Mouse (Mus musculus) left cerebral cortex, adult 8-10 months (tissue): Measurements from ENCODE around the gene Mgat5b. TPM values are rescaled to one million over a fixed set of nuclear protein-coding genes. Genes with fewer than 3 reads are reported as not detected.
A peak's percentile ranks its signal among the peaks of the same experiment; 100 is the strongest.

Source experiments
- DNase-seq, 2 experiments: peaks; one replicate each; pipeline ENCODE4 v3.0.0; 2022; ENCODE audit warnings: low spot score in 2 of 2
- total RNA-seq, 4 experiments: library from RNA; stranded (reverse); gene quantifications; 2 replicates each; pipeline ENCODE4 v1.2.4; 2022

Gene Mgat5b
- total RNA-seq, 4 experiments from 2014 or later: 70.0 to 82.4 (median 74.9) TPM

DNA sequence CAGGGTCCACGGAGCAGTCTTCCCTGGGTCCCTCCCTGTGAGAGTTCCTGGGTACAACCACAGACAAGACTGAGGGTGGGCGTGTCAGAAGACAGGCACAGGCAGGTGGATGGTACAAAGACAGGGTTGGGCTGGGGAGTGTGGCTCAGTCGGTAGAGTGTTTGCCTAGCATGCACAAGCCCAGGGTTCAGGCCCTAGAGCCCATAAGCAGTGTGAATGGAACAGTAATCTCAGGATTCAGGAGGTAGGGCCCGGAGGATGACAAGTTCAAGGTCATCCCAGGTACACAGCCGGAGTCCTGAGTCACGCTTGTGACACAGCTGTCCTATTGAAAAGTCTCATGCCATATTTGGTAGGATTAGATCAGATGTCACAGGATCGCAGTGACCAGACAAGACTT is 55.7 kb downstream of the Mgat5b start:
- DNase-seq: no peak

- DNase-seq: no peak
These were observed 61.6 kb downstream of the Mgat5b start for GRCm38 (mm10) chr11:116980313-116980712.

DNA sequence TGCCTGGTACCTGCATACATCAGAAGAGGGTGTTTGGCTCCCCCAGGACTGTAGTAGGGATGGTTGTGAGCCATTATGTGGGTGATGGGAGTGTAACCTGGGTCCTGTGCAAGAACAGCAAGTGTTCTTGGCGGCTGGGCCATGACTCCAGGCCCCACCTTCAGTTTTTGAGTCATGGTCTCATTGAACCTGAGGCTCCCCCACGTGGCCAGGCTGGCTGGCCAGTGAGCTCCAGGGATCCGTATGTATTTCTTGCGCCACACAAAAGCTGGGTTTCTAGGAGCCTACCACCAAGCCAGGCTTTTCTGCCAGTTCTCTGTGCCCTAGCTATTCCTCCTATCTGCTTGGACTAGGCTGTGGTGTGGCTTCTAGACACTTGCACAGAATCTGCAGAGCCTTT is 63.9 kb downstream of the Mgat5b start:
- no peak for DNase-seq

- no peak for DNase-seq
These were observed 67.1 kb downstream of the Mgat5b start for GRCm38 (mm10) chr11:116985504-116986385.

DNA sequence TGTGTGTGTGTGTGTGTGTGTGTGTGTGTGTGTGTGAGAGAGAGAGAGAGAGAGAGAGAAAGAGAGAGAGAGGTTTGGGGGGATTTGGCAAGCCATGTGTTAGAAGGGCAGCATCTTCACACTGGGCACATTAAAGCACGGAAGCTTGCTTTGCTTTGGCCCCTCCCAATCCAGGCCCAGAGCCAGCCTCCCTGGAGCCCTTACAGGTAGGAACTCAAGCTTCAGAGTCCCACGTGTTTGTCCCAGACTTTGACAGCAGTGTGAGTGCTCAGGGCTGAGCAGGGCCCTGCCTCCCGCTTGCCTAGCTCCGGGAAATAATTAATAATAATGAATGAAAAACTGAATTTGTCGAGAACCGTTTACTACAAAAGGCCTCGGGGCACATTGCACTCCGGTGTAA is 69.5 kb downstream of the Mgat5b start:
- DNase-seq: no peak

DNA sequence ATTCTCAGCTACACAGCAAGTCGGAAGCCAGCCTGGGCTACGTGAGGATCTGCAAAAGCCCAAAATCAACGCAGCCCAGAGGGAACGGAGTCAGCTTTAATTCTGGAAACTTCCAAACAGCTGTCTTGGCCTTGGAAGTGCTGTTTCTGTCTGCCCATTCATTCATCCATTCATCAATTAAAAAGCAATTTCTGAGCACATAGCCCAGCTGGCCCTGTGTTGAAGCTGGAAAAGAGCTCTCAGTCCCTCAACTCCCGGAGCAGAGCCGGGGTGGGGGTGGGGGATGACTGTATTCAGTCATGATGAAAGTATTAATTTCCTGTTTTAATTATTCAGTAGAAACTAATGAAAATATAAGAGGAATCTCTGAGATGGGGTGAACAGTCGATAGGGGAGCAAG is 71.6 kb downstream of the Mgat5b start:
- DNase-seq: no peak

DNA sequence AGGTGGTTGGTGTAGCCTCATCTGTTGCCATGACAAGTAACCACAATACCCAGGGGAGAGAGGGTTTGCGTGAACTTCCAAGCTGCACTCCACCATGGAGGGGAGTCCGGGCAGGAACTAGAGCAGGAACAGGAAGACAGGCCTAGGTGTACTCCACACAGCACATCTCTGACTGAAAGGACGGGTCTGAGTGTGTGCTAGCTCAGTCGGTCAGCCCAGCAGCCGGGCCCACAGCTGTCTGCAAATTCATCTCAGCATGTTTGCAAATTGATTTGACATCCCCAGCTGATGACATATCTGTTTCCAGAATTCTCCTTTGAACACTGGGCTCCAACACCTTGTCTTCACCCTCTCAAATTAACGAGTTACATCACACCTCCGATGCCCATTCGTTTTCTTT is 72.7 kb downstream of the Mgat5b start:
- no peak for DNase-seq

- DNase-seq: no peak
These were observed 73.3 kb downstream of the Mgat5b start for GRCm38 (mm10) chr11:116991964-116992363.

DNA sequence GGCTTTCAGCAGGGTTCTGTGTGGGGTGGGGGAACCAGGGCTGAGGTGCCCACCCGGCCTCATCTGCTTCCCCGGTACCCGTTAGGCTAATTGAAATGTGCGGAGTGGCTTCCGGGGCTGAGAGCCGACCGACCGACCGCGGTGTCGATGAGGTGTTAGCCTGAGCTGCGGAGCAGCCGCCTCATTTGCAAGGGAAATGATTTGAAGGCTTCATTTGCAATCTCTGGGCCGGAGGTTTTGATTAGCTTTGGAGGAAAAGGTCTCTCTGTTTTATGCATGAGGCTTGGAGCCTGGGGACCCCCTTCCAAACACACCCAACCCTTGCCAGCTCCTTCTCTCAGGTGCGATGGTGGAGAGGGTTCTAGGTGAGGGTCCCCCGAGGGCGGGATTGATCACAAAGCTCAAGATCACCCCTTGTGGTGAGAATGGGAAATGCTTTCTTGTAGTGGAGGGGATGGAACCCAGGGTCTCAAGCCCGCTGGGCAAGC is 75.5 kb downstream of the Mgat5b start:
- DNase-seq: peak in 1 of 2 experiments; percentile 25

DNA sequence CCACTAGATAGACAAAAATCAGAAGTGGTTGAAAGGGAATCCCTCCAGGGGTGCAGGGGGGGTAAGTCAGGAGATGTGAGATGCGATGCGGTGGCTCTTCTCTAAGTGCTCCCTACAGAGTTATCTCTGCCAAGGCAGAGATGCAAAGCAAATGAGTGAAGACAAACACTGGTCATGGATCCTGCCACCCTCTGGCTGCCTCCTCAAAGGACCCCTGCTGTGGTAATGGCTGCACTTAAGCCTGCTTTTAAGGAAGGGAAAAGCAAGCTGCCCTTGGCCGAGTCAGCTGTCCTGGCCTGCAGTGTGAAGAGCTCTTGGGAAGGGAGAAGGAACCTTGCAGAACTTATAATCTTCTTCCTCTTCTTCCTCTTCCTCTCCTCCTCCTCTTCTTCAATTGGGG is 78.3 kb downstream of the Mgat5b start:
- DNase-seq: no peak

- no peak for DNase-seq
These were observed 80.3 kb downstream of the Mgat5b start for GRCm38 (mm10) chr11:116998935-116999334.

GRCm38 (mm10) chr11:117000219-117000618 is 81.6 kb downstream of the Mgat5b start:
- no peak for DNase-seq

- DNase-seq: no peak
These were observed 83.1 kb downstream of the Mgat5b start for GRCm38 (mm10) chr11:117001789-117002188.

- DNase-seq: no peak
These were observed 84.8 kb downstream of the Mgat5b start for GRCm38 (mm10) chr11:117003503-117003902.

DNA sequence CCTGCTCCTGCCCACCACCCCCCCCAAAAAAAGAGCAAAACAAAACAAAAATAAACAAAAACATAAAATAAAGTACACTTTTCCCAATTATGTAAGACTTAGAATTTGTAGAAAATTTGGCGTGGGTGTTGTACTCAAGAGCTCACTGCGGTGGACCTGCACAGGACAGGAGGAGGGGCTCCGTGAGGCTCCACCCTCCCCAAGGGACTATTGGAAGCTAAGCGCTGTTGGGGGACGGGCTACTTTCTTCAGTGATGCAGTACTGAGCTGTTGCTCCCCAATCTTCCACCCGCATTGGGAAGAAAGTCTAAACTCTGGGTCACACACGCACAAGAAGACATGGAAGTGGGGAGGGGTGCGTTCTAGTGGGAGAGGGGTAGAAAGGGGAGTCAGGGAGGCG is 85.6 kb downstream of the Mgat5b start:
- no peak for DNase-seq

DNA sequence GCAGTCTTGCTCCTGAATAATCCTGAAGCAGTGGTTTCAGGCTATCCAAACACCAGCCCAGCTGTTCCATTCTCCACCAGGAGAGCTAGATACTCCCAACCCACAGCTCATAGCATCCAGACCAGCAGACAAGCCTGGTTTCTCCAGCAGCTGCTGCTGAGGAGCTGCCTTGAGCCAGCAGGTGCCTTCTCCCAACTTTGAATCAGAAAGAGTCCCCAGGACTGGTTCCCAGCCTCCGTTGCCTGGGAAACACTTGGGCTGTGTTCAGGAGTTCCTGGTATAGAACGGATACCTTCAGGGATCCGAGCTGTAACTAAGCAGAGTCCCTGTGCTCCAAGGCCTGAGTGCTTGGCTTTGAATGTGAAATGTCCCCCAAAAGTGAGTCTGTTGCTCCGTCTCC is 98.8 kb downstream of the Mgat5b start:
- peak in 1 of 2 experiments; percentile 52 for DNase-seq

DNA sequence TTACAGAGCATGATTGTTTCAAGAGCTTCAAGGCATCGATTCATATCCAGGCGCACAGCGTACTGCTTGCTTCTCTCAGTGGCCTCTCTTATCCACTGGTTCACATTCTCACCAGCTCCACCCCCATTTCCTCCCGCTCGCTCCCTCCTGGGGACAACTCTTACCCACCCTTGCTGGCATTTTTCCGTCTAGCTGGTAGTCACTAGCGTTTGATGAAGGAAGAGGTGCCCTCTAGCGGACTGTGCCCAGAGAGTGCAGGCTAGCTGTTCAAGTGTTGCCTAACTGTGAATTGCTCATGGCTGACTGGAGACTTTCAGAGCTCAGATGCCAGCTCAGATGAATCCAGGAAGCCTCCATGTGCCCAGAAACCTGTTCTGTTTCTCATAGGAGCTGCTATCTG is 99.7 kb downstream of the Mgat5b start:
- peak in 1 of 2 experiments; percentile 83 for DNase-seq

DNA sequence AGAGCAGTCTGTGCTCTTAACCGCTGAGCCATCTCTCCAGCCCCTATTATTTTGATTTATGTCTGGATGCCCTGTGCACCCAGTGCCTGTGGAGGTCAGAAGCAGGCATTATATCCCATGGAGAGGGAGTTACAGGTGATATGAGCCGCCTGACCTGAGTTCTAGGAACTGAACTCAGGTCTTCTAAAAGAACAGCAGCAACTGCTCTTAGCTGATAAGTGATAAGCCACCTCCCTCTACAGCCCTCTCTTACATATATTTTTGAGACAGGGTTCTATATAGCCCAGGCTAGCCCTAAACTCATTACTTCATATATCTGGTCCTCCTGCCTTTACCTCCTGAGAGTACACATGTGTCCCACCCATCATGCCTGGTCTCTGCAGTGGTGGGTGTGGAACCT is 102.4 kb downstream of the Mgat5b start:
- DNase-seq: no peak

DNA sequence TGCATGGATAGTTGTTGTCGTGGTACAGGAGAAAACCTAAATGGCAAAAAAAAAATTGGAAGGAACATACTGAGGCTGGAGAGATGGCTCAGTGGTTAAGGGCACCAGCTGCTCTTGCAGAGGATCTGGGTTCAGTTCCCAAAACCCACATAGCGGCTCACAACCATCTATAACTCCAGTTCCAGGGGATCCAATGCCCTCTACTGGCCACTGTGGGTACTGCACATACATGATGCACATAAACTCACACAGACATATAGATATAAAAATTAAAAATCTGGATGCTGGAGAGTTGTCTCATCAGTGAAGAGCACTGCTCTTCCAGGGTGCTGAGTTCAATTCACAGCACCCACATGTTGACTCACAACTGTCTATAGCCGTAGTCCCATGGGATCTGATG is 104.9 kb downstream of the Mgat5b start:
- no peak for DNase-seq

DNA sequence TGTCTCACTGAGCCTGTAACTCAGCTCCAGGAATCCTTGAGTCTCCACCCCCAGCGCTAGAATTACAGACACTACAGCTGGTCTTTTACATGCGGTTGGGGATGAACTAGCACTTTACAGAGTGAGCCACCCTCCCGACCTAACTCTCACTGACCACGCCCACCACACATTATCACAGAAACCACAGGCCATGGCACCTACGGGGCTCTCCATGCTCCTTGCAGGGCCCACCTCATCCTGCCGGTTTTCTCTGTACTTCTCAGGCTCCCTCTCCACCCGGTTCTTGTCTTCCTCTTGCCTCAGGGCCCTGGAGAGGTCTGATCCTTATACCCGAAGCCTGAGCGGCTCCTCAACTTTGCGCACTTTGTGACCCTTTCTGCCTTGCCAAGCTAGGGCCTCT is 109.0 kb downstream of the Mgat5b start:
- DNase-seq: no peak

DNA sequence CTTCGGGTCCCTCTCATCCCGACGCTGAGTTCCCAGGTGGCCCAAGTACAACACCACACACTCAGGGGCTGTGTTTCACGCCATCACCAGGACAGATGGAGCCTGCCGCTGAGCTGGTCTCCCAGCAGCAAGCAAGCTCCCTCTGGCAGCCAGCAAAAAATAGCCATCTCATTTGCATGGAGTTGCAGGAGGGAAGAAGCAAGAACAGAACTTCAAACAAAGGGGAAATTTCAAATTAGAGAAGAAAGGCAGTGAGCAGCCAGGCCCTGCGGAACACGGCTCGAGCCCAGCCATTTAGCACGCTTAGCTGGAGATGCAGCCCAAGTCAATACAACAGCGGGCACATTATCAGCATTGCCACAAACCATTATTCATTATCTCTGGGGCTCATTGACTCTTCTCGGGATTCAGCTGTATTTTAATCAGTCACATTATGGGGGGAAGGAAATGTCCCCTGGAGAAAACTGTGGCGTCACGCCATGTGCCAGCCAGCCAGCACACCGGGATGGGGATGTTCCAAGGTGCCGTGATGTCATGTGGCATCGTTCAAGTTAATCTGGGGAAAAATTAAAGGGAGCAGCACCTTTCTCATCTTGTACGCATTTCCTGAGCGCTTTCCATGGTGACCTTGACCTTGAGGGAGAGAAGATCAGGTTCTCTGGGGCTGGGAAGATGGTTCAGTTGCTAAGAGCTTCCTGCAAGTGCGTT is 110.4 kb downstream of the Mgat5b start:
- DNase-seq: peak in 1 of 2 experiments; percentile 80

DNA sequence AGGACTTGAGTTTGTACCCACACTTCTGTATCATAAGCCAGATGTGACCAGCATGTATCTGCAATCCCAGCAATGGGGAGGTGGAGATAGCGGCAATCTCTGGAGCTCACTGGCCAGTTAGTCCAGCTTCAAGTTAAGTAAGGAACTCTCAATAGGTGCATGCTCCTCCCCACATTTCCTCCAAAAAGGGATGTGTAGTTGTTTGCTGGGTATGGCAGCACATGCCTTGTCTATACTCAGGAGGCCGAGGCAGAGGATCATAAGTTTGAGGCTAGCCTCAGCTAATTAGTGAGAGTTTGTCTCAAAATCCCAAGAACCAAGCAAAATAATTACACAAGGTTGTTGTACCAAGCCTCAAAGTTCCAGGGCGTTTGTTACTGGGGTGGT is 110.9 kb downstream of the Mgat5b start:
- DNase-seq: no peak

- no peak for DNase-seq
These were observed 111.4 kb downstream of the Mgat5b start for GRCm38 (mm10) chr11:117030018-117030417.
